Mouse (Mus musculus): ENCODE data around the gene Gpx2. TPM values are rescaled to one million over a fixed set of nuclear protein-coding genes. Genes with fewer than 3 reads are reported as not detected.

Gpx2 gene
- total and polyA plus RNA-seq, 3 experiments = not detected

- Histone ChIP-seq H3K4me2 (ENCODE audit: insufficient read depth, low read depth, poor library complexity, severe bottlenecking) (no peak overlapping the region), H3K9me3 (replicated peaks; ENCODE audit: low read length) (no peaks in the 10 kb centered on the region), H3K27ac (ENCODE audit: insufficient read depth, low read depth) (no peak overlapping the region), H3K79me2 (replicated peaks; ENCODE audit: control insufficient read depth, extremely low read depth, insufficient read depth, poor library complexity, severe bottlenecking) (no peaks in the 10 kb centered on the region), H3K27me3 (replicated peaks) (peaks cover 57% of the 10 kb centered on the region), H3K36me3 (replicated peaks in 1 of 2; ENCODE audit: control insufficient read depth in 1 of 2, insufficient read depth in 1 of 2, low read length in 1 of 2) (no peaks in the 10 kb centered on the region), H3K9ac (ENCODE audit: insufficient read depth, low read depth) (no peak overlapping the region), H3K4me1 (ENCODE audit: control insufficient read depth in 1 of 2, insufficient read depth in 2 of 2) (peaks cover 4 to 5% of the 10 kb centered on the region in 2 experiments; a peak in 2 of 4 replicates), H3K4me3 (replicated peaks in 1 of 3; ENCODE audit: low read depth in 2 of 3, low read length in 2 of 3, poor library complexity in 1 of 3) (no peak overlapping the region)
- no peak for TF ChIP-seq PAX5 (IDR thresholded peaks at IDR 0.05; ENCODE audit: low read length)
- TF ChIP-seq NRF1 (IDR thresholded peaks at IDR 0.05; ENCODE audit: low read depth, low read length) = no peak
- no peak for TF ChIP-seq EP300 (IDR thresholded peaks at IDR 0.05; ENCODE audit: low read length)
- no peak for TF ChIP-seq NELFE (IDR thresholded peaks at IDR 0.05; ENCODE audit: low read depth, low read length)
- TF ChIP-seq MAX (IDR thresholded peaks at IDR 0.05; ENCODE audit: low read length) = no peak
- TF ChIP-seq BHLHE40 (IDR thresholded peaks at IDR 0.05; ENCODE audit: low read depth, low read length) = no peak
- TF ChIP-seq USF2 (conservative IDR thresholded peaks at IDR 0.05; ENCODE audit: low read depth, low read length) = no peak
- TF ChIP-seq POLR2AphosphoS2 (IDR thresholded peaks at IDR 0.05; ENCODE audit: low read depth, low read length) = no peak
- no peak for TF ChIP-seq KAT2A (IDR thresholded peaks at IDR 0.05; ENCODE audit: insufficient replicate concordance, low read length)
- no peak for TF ChIP-seq ZNF384 (IDR thresholded peaks at IDR 0.05; ENCODE audit: low read depth, low read length)
- TF ChIP-seq TCF12 (IDR thresholded peaks at IDR 0.05; ENCODE audit: low read depth, low read length) = no peak
- TF ChIP-seq MYC (IDR thresholded peaks at IDR 0.05; ENCODE audit: low read depth, low read length) = no peak
- no peak for TF ChIP-seq MXI1 (IDR thresholded peaks at IDR 0.05; ENCODE audit: low read depth, low read length)
- TF ChIP-seq UBTF (IDR thresholded peaks at IDR 0.05; ENCODE audit: low read depth, low read length) = no peak
- TF ChIP-seq JUN (IDR thresholded peaks at IDR 0.05; ENCODE audit: insufficient read depth, low read depth, low read length) = no peak
- no peak for TF ChIP-seq ELF1 (IDR thresholded peaks at IDR 0.05; ENCODE audit: low read depth, low read length)
- no peak for DNase-seq (ENCODE audit: extremely low read depth)
- dilution Hi-C loops (cut with MboI; ENCODE audit: extremely low pct_ligation_motif_present, extremely low pct_unique_long_range_greater_than_20kb, low sequenced_read_pairs) (no loop called here), in situ Hi-C loops (cut with MboI; ENCODE audit: low pct_ligation_motif_present, low pct_unique_long_range_greater_than_20kb, low sequenced_read_pairs) (no loop called here)
Measured at GRCm38 (mm10) chr12:76818120-76818519, 22.8 kb upstream of the Gpx2 start.

- H3K4me3 ChIP-seq (replicated peaks in 1 of 3; ENCODE audit: low read depth in 2 of 3, low read length in 2 of 3, poor library complexity in 1 of 3) = no peak overlapping the region
- H3K4me2 ChIP-seq (ENCODE audit: insufficient read depth, low read depth, poor library complexity, severe bottlenecking) = no peak overlapping the region
- in situ Hi-C loops (cut with MboI; ENCODE audit: low pct_ligation_motif_present, low pct_unique_long_range_greater_than_20kb, low sequenced_read_pairs) (no loop called here), dilution Hi-C loops (cut with MboI; ENCODE audit: extremely low pct_ligation_motif_present, extremely low pct_unique_long_range_greater_than_20kb, low sequenced_read_pairs) (no loop called here)
- DNase-seq (ENCODE audit: extremely low read depth) = no peak
- no peaks in the 10 kb centered on the region for H3K79me2 ChIP-seq (replicated peaks; ENCODE audit: control insufficient read depth, extremely low read depth, insufficient read depth, poor library complexity, severe bottlenecking)
- H3K4me1 ChIP-seq (ENCODE audit: control insufficient read depth in 1 of 2, insufficient read depth in 2 of 2) = peaks cover 4 to 5% of the 10 kb centered on the region in 2 experiments; a peak in 2 of 4 replicates
- TF ChIP-seq GABPA (IDR thresholded peaks at IDR 0.05; ENCODE audit: insufficient replicate concordance, low read depth, low read length) (no peak), JUND (conservative IDR thresholded peaks at IDR 0.05; ENCODE audit: low read depth, low read length) (no peak), MXI1 (IDR thresholded peaks at IDR 0.05; ENCODE audit: low read depth, low read length) (no peak), E2F4 (IDR thresholded peaks at IDR 0.05; ENCODE audit: insufficient replicate concordance, low read depth, low read length) (no peak), CTCF (conservative IDR thresholded peaks at IDR 0.05 in 1 of 2, IDR thresholded peaks at IDR 0.05 in 1 of 2; ENCODE audit: low read depth in 2 of 2, low read length in 2 of 2) (no peak), PAX5 (IDR thresholded peaks at IDR 0.05; ENCODE audit: low read length) (no peak), POLR2AphosphoS2 (IDR thresholded peaks at IDR 0.05; ENCODE audit: low read depth, low read length) (no peak), ZMIZ1 (IDR thresholded peaks at IDR 0.05; ENCODE audit: low read depth, low read length) (no peak), MAZ (IDR thresholded peaks at IDR 0.05; ENCODE audit: low read depth, low read length) (no peak), CHD2 (IDR thresholded peaks at IDR 0.05; ENCODE audit: low read length) (no peak), CHD1 (IDR thresholded peaks at IDR 0.05; ENCODE audit: low read depth, low read length) (no peak), ETS1 (conservative IDR thresholded peaks at IDR 0.05; ENCODE audit: low read depth, low read length) (no peak)
- no peak overlapping the region for H3K27ac ChIP-seq (ENCODE audit: insufficient read depth, low read depth)
- H3K9me3 ChIP-seq (replicated peaks; ENCODE audit: low read length) = no peaks in the 10 kb centered on the region
- no peaks in the 10 kb centered on the region for H3K36me3 ChIP-seq (replicated peaks in 1 of 2; ENCODE audit: control insufficient read depth in 1 of 2, insufficient read depth in 1 of 2, low read length in 1 of 2)
- H3K9ac ChIP-seq (ENCODE audit: insufficient read depth, low read depth) = no peak overlapping the region
- H3K27me3 ChIP-seq (replicated peaks) = peaks cover 49% of the 10 kb centered on the region
Measured at GRCm38 (mm10) chr12:76817176-76817575, 21.8 kb upstream of the Gpx2 start.

Data from CH12.LX (cell line).